Mouse (Mus musculus): ENCODE measurements at regions not wholly inside any gene's neighbourhood (a gene's known extent, or its start where the extent isn't known, plus 50 kb on each side); places are given as distances from the start of the nearest gene placed in this dataset.

DNA sequence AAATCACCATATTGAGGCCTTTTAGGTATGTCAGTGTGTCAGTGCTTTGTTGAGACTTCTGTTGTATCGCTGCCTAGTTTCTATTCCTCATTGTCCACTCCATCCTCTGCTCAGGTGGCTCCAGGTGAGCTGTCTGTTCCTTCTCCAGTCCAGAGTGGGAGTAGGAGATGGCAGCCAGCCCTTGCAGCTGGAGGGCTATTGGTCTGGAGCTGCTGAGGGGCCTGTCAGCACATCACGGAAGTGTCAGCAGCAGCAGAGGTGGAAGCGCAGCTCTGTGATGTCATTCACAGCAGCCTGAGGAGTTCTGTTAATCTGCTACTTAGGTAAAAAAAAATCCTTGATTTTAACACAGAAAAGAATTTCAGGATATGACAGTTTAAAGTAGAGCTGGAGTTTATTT lies 126.0 kb upstream of the Adra1b start:
- intact Hi-C loops (cut with DNase I) = no loop called here

DNA sequence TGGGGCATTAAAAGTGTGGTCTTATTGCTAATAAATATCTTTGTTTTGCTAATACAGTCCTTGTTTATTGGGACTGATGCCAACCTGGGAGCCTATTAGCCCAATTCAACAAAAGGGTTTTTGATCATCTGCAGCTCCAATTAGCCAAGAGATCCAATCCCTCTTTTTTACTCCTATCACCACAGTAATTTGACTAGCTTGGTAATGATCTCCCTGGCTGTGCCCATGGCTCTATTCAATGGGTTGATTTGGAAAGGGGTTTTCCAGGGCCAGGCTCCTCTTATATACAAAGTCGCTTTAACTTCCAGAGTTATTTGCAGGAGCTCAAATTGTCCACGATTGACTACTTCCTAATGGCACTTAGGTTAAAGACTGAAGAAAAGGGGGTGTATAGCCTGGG lies 145.1 kb upstream of the Adra1b start:
- intact Hi-C loops (cut with DNase I) = no loop called here

DNA sequence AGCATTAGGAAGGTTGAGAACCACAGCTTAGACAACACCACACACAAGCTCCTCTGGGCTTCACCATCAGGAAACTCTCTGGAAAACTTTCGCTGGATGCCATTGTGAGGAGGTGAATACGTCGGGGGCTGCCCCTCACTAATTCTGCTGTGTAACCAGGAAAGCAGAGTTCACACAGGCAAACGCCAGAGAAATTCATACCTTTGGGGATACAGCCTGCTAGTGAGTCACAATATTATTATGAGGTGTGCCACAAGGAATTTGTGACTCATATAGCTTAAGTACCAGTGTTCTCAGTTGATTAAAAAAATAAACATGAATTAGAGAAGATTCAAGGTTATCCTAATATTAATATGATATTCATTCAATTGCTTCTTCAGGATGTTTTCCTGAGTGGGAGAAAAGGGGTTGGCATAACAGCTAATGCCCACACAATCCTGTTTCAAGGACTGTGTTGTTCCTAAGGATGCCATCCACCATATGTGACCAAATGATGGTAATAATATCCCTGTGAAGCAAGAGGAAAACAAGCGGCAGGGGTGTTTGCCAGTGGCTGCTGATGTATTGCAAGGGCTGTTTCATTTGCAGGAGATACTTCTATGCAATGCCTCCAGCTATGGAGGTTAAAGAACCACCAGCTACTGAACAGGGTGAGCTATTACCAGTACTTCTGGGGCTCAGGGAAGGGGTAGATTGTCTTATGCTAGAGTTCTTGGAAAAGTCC lies 148.4 kb upstream of the Adra1b start:
- intact Hi-C loops (cut with DNase I) = no loop called here

DNA sequence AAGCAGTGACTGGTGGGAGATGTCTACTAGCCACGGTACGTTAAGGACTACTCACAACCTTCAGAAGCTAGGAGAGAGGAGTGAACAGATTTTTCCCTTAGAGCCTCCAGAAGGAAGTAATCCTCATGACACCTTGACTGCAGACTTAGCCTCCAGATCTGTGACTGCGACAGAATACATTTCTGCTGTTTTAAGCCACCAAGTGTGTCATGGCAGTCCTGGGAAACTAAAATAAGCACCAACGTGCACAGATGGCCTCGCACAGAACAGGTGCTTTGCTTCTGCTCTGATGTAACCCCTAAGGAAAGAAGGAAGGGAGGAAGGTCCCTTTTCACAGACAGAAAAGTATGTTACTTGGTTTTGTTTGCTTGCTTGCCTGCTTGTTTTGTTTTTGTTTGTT lies 151.5 kb upstream of the Adra1b start:
- intact Hi-C loops (cut with DNase I) = no loop called here

DNA sequence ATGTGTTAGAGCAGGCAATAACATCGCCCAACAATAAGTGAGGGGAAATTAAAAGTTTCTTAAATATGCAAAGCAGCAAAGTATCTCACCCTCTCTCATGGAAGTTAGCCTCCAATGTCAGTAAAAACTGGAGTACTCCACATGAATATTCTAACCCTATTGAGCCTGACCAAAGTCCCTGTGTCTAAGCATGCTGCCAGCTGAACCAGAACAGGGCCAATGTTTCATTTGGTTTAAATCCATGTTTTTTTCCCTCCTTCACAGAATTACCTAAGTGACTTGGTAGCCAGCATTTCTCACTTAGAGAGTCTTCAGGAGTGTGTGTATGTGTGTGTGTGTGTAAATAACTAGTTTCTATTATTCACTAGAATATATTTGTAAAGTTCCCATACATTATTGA lies 161.4 kb upstream of the Adra1b start:
- intact Hi-C loops (cut with DNase I) = loop anchor here (10.0 kb wide), 1 partner anchor 228 kb away; no protein-coding TSS in a partner anchor

DNA sequence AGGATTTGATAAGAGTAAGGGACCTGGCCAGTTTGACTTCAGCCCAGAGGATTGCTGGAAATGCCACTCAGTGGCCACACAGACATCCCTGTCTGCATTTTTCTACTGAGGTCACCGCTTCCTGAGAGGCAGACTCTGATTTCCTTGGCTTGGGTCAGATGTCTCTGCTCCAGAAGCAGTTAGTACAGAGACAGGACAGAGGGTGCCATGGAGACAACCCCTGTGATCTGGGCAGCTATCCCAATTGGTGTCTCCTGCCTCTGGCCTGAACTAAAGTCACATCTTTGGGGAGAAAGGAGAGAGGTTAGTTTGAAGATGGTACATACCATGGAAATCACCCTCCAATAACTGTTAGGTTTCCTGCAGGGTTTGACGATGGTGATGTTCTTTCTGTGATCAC lies 165.2 kb upstream of the Adra1b start:
- intact Hi-C loops (cut with DNase I) = loop anchor here (10.0 kb wide), 1 partner anchor 231 kb away; no protein-coding TSS in a partner anchor

DNA sequence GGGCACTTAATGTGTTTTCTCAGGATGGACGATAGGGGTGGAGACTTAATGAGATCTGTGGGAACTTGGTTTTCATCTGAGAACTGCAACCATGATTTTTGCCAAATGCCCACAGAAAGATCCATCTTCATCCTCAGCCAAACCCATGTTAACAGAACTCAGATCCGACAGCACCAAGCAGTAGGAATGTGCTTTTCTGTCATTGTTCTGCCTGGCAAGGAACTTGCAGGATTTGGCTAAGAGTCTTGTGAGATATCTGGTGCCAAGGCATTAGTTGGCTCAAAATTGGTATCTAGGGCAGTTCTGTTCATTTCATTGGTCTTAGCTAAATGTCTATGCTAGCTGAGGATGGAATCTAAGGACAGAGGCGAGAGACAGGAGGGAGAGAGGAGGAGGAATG lies 182.7 kb upstream of the Adra1b start:
- intact Hi-C loops (cut with DNase I) = loop anchor here (10.0 kb wide), 1 partner anchor 251 kb away; no protein-coding TSS in a partner anchor

DNA sequence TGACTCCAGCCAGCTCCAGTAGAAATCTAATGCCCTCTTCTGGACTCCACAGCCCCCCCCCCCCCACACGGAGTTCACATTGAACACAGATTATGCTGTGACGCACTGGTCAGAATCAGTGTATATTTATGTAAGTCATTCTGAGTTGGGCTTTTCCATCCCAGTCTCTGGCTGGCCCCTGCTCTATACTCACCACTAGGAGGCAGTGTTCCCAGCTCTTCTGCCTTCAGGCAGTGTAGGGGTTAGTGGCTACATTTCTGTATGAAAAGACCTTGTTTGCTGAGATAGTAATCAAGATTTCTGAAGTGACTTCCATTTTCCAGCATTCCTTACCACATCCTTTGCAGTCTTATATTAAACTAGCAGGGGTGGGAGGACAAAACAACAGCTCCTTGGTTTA lies 185.9 kb upstream of the Adra1b start:
- intact Hi-C loops (cut with DNase I) = loop anchor here (10.0 kb wide), 1 partner anchor 248 kb away; no protein-coding TSS in a partner anchor

DNA sequence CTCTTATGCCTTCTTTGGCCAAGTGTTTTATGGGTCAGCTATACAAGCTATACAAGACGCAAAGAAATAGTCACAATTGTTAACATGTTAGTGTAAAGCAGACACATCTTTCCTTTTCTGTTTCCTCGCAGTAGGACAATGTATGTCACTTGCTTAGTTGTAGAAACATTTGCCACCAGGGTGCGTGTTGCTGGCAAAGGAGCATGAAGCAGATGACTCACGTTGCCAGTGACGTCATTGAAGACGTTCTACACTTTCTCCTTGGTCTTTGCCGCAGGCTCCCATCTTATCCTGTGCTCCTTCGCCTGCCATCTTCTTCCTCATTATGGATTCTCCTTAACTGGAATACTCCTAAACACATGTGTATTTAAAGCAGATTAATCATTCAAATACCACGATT lies 188.5 kb upstream of the Adra1b start:
- intact Hi-C loops (cut with DNase I) = loop anchor here (10.0 kb wide), 1 partner anchor 245 kb away; no protein-coding TSS in a partner anchor

DNA sequence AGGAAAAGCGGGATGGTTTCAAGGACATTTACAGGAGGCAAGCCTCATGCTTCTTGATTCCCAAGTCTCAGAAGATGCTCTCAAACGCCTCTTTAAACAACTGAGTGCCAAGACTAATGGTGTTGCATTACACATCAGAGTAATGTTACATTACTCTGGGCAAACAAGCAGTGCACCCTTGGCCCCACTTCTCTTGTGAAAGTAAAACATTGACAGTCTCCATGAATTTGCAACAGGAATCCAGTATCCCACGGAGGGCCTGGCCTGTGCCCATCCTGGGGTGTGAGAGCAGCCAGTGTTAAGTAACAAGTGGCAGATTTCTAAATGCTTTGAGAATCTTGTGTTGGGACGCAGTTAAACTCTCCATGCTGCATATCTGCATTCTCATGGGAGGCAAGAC lies 194.3 kb upstream of the Adra1b start:
- intact Hi-C loops (cut with DNase I) = loop anchor here (10.0 kb wide), 1 partner anchor 110 kb away; no protein-coding TSS in a partner anchor

DNA sequence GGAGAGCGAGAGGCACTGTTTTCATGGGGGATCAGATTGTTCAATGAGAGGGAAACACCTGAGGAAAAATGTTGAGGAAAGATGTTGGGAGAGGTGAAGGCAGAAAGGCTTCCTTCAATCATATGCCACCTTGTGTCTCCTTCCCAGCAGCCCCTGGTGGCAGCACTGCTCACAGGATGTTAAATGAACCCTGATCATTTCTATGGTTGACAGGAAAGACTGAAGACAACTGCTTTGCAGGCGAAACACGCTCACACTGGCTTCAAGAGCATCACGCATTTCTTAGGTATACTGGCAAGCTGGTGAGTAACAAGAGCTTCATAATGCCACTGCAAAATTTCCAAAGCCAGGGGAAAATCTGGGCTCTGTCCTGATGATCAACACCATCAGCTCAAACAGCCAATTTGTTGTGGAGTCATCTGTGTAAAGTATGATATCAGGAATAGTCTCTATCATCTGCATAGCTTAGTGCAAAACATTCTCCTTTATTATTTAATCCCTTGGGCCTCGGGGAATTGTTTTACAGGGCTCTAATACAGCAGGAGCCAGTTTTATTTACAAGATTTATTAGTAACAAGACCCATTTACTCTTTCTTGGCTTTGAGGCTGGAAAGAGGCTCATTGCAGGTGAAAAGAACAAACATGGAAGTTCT lies 202.3 kb upstream of the Adra1b start:
- intact Hi-C loops (cut with DNase I) = no loop called here

DNA sequence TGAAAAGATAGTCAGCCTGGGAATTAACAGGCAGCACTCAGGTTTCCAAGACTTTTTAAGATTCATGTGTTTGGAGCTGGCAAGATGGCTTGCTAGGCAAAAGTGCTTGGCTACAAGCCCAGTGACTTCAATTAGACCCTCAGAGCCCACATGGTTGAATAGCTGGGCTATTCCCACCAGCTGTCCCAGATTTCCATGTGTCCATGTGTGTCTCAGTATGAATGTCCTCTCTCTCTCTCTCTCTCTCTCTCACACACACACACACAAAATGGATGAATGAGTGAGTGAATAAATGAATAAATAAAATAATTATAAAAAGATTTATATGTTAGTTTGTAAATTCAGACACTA lies 202.8 kb upstream of the Adra1b start:
- intact Hi-C loops (cut with DNase I) = no loop called here

DNA sequence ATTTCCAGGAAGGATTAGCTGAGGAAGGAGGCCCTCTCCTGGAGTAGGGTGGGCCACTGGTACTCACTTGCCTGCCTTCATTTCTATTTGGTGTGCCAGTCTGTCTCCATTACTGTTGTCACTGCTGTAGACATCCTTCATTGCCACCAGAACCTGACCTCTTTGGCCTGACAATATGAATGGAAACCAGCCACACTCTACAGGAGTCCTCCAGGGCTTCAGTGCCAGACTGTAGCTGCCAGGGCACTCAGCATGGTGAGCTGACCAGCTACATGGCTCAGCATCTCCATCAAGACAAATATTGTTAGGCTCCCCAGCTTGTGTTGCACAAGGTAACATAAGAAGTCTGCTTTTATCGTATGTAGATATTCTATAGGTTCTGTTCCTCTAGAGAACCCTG lies 205.2 kb upstream of the Adra1b start:
- intact Hi-C loops (cut with DNase I) = no loop called here

DNA sequence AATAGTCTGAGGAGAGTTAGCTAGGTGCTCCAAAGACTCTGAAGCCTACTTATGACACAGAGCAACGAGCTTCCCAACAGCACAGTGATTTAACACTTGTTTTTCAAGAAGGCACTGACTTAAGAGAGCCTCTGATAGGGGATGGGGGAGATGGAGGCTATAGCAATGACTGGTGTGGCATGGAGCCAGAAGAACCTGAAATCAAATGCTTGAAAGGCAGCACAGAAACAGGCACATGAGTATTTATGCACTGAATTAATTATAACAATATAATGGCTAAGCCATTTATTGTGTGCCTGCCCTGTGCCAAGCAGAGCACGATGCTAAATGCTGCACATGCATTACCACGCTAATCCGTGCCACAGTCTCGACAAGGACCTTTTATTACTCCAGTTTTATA lies 210.5 kb upstream of the Adra1b start:
- intact Hi-C loops (cut with DNase I) = no loop called here

DNA sequence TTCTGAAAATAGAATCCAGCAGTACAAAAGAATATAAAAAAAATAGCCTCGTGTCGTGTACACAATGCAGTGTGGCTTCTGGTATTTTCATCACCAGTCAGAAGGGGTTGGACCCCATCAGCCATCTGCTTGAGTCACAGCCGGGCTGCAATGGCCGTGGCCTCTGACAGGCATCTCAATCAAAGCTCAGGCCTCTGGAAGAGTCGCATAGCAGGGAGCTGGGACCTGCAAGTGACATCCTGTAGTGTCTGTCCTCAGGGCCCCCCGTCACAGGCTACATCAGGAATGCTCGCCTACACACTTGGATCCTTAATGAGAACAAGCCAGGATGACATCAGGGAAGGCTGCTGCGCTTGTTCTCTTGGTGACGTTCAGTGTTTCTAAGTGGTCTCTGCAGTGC lies 226.1 kb upstream of the Adra1b start:
- intact Hi-C loops (cut with DNase I) = no loop called here

DNA sequence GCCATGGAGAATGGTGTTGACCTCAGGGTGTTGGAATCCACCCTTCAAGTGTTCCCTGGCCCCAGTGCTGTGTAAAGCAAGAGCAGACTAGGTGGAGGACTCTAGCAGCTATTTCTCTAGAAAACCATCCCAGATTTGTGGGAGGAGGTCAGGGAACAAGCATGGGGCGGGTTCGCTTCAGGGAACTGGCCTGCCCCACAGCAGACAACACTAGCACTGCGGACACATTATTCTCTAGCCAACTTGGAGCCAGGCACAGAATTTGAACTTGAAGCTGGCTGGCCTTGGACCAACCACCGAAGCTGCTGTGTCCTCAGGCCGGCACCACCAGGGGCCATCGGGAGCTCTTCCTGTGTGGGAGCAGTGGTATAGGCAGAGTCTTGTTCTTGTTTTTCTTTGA lies 227.5 kb upstream of the Adra1b start:
- intact Hi-C loops (cut with DNase I) = no loop called here

DNA sequence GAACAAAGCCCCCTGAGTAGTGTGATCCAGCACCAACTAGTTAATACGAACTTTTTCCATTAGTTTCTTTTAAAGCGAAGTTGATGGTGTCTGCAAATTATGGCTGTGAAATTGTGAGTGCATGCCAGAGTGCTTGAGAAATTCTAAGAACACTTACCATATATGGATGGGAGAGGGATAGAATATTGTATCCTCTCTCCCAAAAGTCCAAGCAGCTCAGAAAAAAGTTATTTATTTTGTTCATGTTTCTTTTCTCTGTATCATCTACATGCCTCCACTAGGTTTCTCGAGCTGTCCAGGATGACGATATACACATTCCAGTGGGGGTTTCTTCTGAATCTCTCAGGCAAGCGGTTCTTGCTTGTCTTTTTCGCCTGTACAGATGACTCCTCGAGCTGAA lies 232.2 kb upstream of the Adra1b start:
- intact Hi-C loops (cut with DNase I) = no loop called here

DNA sequence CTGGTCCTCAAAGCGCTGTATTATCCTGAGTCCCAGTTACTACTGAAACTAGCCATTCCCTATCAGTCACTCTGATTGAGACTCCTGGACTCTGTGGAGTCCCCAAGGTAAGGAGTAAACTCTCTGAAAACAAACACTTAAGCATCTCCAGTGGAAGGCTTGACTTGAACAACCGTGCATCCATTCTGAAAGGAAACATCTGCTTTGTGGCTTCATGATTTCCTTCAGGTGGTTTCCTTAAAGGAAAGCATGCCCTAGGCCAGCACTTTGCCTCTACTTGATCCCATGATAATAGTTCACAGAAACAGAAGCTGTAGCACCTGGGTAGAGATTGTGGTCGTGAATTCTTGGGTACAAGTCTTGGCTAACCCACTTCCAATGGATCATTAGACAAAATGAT lies 235.0 kb upstream of the Adra1b start:
- intact Hi-C loops (cut with DNase I) = no loop called here

DNA sequence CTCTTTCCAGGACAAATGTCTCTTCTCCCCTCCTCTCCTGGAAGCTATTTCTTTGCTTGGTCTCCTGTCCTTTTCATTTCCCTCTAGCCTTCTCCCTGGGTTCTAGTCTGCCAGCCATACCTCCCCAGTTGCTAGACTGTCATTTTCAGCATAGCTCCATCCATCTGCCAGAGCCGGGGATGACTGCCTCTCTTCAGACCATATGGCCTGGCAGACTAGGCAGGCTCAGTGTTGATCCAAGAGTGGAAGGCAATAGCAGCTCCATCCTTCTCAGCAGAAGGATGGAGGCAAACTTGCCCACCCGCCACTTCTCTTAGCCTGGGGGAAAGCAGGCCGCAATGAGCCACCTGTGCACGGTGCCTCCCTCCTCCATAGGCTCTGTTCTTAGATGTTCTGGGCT lies 242.0 kb upstream of the Adra1b start:
- intact Hi-C loops (cut with DNase I) = no loop called here

DNA sequence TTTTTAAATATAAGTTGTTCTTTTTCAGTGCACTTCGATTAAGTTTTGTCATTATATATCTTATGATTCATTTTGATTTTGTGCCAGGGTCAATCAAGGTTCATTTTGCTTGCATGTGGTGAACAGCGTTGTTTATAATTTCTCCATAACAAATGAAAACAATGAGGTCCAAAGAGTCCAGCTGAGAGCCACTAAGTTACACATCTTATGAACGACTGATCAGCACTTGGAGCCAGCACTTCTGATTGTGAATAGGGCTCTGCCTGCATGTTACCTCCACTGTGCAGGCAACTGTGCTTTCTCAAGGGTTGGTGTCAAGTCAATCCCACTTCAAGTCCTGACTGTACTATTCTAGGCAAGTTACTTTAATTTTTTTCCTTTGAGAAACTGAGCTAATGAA lies 243.5 kb upstream of the Adra1b start:
- intact Hi-C loops (cut with DNase I) = no loop called here

DNA sequence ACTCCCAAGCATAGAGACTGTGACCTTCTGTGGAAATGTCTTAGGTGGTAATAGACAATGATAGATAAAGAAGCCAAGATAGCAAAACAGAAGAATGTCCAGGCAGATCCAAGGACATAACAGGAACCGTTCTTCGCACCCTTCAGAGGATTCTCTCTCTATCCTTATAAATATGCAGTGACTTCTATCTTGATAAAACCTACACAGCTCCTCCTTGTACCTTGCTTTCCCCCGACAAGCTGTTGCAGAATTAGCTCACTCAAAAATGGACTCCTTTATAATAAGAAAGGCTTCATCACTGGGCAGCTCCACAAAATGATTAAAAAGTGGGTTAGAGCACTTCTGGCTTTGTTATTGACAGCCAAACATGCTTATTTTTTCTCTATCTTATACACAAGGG lies 245.4 kb upstream of the Adra1b start:
- intact Hi-C loops (cut with DNase I) = no loop called here

DNA sequence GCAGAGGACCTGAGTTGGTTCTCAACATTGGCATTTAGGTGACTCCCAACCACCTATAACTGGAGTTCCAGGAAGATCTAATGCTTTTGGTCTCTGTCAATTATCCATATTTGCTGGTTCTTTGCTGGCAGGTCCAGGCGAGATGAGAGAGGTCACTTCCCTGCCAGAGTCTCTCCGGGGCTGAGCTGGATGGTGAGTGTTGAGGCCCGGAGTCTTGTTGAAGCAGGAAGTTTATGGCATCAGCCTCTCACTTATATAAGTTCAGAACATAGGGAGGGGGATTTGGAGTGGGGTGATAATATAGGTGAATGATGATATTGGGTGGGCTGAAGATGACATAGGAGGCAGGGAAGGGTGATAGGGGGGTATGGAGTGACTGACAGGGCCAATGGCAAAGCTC lies 246.3 kb upstream of the Il12b start:
- intact Hi-C loops (cut with DNase I) = no loop called here

DNA sequence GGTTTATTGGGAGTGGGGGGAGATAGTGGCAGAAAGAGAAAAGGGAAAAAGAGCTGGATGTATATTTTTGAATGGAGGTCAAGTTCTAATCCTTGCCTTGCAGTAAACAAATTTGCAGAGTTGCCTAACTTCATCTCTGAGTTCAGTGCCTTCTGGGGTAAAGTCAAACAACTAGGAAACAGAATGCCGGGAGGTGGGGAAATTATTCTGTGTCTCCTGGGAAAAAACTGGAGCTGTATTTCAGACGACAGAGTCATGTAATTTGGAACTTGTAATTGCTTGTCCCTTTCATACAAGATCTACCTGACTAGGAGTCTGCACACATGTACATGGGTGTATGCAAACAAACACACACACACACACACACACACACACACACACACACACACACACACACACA lies 244.3 kb upstream of the Il12b start:
- intact Hi-C loops (cut with DNase I) = no loop called here
